Mouse (Mus musculus): Measurements from ENCODE around the gene Akap8l. TPM values are rescaled to one million over a fixed set of nuclear protein-coding genes. Genes with fewer than 3 reads are reported as not detected.
A peak's percentile ranks its signal among the peaks of the same experiment; 100 is the strongest.

Gene Akap8l
- polyA plus RNA-seq, 1 experiment from 2014 or later = 93.0 TPM

DNA sequence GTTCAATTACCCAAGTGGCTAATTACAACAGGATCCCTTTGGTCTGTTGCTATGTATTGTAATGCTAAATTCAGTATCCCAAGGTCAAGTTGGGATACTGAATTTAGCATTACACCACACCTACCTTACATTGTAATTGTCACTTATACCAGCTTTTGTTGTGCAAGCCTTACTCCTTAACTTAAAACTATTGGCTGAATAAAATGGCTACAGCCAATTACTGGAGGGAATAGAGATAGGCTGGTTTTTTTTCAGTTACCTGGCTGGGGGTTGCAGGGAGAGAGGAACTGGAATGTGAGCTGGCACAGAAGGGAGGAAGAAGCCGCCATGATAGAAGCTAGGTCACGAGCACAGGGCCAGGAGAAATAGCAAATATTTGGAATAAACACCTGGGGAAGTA lies 54.5 kb downstream of the Akap8l start:
- DNase-seq (ENCODE audit: low spot score) = no peak
- Histone ChIP-seq H3K4me1 (no peaks in the 10 kb centered on the region), H3K4me3 (no peak overlapping the region), H3K36me3 (replicated peaks) (no peaks in the 10 kb centered on the region), H3K27ac (replicated peaks) (no peak overlapping the region), H3K27me3 (replicated peaks; ENCODE audit: low read depth, poor library complexity, severe bottlenecking) (no peaks in the 10 kb centered on the region), H3K9me3 (no peaks in the 10 kb centered on the region)
- 91% methylated on average over 2 of the region's 2 CpGs for WGBS

DNA sequence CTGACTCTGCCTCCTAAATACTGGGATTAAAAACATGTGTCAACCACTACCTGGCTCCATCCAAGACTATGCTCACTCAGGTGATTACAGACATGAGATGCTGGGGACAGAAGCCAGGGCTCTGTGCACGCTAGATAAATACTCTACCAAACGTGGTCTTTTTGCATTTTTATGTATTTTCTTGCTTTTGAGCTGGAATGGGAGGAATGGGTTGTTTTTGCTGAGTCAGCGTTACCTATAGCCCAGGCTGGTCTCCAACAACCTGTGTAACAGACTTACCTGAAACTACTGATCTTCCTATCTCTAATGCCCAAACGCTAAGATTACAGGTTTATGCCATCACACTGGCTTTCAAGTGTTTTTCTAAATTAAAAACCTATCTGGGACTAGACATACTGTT lies 55.2 kb downstream of the Akap8l start:
- Histone ChIP-seq H3K27ac (replicated peaks) (no peak overlapping the region), H3K9me3 (no peaks in the 10 kb centered on the region), H3K36me3 (replicated peaks) (no peaks in the 10 kb centered on the region), H3K27me3 (replicated peaks; ENCODE audit: low read depth, poor library complexity, severe bottlenecking) (no peaks in the 10 kb centered on the region), H3K4me3 (no peak overlapping the region), H3K4me1 (no peaks in the 10 kb centered on the region)
- no peak for DNase-seq (ENCODE audit: low spot score)
- WGBS = 86% methylated on average over 4 of the region's 4 CpGs

DNA sequence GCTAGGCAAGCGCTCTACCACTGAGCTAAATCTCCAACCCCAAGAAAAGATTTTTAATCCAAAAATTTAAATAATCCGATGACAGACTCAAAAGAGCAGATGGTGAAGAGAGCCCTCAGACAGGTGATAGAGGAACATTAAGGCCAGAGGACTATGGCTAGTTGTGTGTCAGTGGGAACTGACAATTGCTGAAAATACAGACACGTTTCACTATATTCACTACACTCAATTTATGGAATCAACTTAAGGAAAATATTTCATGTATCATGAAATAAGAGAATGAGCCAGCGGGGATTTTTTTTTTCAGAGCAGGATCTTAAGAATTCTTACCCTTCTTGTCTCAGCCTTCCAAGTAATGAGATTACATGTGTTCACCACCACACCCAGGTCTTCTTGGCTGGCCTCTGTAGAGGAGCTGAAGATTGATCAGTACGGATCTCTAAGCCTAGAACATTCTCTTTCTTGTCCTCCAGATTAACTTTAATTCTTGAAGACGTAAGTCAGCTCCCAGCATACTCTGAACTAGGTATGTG lies 65.2 kb downstream of the Akap8l start:
- no peaks in the 10 kb centered on the region for H3K9me3 ChIP-seq
- H3K4me1 ChIP-seq = peaks cover 26% of the 10 kb centered on the region
- peak overlapping the region; percentile 99 for H3K27ac ChIP-seq (replicated peaks)
- 57% methylated on average over 6 of the region's 6 CpGs for WGBS
- DNase-seq (ENCODE audit: low spot score) = no peak
- no peaks in the 10 kb centered on the region; the same call in 1 of the 2 replicates for H3K36me3 ChIP-seq (replicated peaks)
- peak overlapping the region; percentile 67 for H3K4me3 ChIP-seq
- H3K27me3 ChIP-seq (replicated peaks; ENCODE audit: low read depth, poor library complexity, severe bottlenecking) = no peaks in the 10 kb centered on the region

DNA sequence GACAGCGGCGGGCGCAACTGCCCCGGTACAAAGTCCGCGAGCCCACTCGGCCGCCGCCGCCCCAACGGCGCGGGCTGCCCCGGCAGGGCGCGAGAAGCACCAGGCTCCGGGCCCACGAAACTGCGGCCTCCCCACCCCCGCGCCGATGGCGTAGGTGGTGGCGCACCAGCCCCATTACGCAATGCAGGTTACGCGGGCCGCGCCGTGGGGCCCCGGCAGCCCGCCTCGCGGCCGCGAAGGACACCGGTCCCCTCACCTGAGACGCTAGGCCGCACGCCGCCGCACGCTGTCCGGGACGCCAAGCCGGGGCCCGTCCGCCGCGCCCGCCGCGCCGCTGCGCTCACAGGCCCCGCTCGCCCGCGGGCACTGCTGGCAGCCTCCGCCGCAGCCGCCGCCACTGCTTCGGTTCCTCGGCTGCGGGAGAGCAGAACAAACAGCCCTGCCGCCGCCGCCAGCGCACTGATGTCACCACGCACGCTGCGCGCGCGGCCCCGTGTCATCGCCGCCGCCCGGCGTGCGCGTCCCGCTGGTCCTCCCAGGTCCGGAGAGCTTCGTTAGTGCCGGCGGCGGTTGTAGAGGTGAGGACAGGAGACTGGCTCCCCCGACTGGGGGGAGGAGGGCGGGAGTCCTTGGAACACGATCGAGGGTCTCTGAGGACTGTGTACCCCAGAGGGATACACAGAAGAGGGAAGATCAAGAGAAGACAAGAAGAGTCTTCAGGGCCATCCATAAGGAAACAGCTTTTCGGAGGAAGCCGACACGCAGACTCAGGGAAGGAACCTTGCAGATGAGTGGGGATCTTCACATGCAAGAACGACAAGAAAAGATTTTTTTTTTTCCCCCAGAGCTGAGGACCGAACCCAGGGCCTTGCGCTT lies 65.9 kb downstream of the Akap8l start, which contains the start of gene Brd4:
Gene Brd4 (minus strand): TSS at position 461 of the 876 bp plus-strand sequence.
- H3K27ac ChIP-seq (replicated peaks) = peak within 1 kb of the TSS; percentile 99
- DNase-seq (ENCODE audit: low spot score) = peak; percentile 96
- 1% methylated on average over 100 of the region's 100 CpGs for WGBS
- H3K36me3 ChIP-seq (replicated peaks) = peaks cover 4% of the 10 kb centered on the region; the same call in 1 of the 2 replicates
- H3K4me1 ChIP-seq = peaks cover 26% of the 10 kb centered on the region
- H3K9me3 ChIP-seq = no peaks in the 10 kb centered on the region
- no peaks in the 10 kb centered on the region for H3K27me3 ChIP-seq (replicated peaks; ENCODE audit: low read depth, poor library complexity, severe bottlenecking)
- H3K4me3 ChIP-seq = peak within 1 kb of the TSS; percentile 67

DNA sequence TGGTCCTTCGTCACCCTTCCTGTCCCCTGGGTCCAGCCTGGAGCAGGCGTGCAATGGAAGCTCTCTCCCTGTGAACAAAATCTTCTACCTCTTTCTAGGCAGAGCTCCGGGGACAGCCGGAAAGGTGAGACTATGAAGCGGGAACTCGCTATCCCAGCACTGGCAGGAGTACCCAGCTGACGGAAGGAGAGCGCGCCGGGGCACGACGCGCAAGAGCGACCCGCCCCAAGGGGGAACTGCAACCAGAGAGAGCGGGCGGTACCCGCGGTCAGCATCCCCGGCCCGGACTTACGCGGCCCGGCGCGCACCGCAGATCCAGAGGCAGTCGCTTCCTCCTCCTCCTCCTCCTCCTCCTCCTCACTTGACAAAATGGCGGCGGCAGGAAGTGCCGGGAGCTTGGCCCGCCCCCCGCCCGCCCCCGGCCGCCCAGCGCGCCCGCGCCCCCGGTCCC lies 66.6 kb downstream of the Akap8l start:
- Histone ChIP-seq H3K36me3 (replicated peaks) (peaks cover 4% of the 10 kb centered on the region), H3K27me3 (replicated peaks; ENCODE audit: low read depth, poor library complexity, severe bottlenecking) (no peaks in the 10 kb centered on the region), H3K9me3 (no peaks in the 10 kb centered on the region), H3K4me1 (peaks cover 26% of the 10 kb centered on the region), H3K4me3 (peak overlapping the region; percentile 67), H3K27ac (replicated peaks) (peak overlapping the region; percentile 99)
- WGBS = 0% methylated on average over 37 of the region's 41 CpGs
- peak; percentile 80 for DNase-seq (ENCODE audit: low spot score)

DNA sequence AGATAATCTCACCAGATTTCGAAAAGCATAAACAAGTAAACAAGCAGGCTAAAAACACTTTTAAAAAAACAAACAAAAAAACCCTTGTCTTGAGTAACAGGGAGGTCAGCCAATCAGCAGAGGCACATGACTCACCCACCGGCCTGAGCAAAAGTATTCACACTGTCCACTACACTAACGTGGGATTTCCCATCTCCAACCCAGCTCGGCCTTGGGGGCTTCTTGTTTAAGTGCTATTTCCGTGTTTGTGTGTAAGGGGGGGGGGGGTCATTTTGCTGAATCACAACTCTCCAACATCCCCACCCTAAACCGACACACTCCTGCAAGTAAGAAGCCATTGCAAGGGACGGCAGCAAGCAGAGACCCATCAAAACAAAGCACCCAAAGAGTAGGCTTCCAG lies 67.1 kb downstream of the Akap8l start:
- no peak for DNase-seq (ENCODE audit: low spot score)

DNA sequence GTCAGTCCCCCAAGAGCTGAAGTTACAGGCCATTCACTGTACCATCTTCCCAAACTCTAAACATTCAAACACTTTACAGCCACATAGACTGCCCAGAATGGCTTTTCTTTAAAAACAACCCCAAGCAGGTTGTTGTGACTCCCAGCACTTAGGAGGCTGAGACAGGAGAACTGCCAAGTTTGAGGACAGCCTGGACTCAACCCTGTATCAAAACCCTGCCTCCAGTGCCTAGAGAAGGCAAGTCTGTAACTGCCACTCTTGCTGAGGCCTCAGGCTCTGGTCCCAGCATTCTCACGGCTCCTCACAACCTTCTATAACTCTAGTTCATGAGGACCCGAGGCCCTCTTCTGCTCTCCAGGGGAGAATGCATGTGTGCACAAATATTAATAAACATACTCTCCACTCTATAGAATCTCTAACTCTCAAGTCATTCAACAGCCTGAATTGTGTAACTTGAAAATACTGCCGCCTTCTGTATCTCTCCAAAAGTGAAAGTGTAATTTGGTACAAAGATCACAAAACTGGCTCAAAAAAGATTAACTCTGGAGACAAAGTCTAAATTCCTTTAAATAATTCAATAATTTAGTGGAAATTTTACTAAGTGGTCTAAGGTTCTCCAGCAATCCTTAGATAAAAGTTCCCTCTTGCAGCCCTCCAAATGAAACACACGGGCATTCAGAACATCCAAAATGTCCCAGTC lies 68.6 kb downstream of the Akap8l start:
- H3K27me3 ChIP-seq (replicated peaks; ENCODE audit: low read depth, poor library complexity, severe bottlenecking) = no peaks in the 10 kb centered on the region
- DNase-seq (ENCODE audit: low spot score) = no peak
- no peak overlapping the region for H3K27ac ChIP-seq (replicated peaks)
- peaks cover 26% of the 10 kb centered on the region for H3K4me1 ChIP-seq
- no peak overlapping the region for H3K4me3 ChIP-seq
- WGBS = 86% methylated on average over 4 of the region's 4 CpGs
- H3K36me3 ChIP-seq (replicated peaks) = peaks cover 6% of the 10 kb centered on the region
- H3K9me3 ChIP-seq = no peaks in the 10 kb centered on the region

More for the DNA sequence above, 67.1 kb downstream of the Akap8l start:
- Histone ChIP-seq H3K9me3 (no peaks in the 10 kb centered on the region), H3K27me3 (replicated peaks; ENCODE audit: low read depth, poor library complexity, severe bottlenecking) (no peaks in the 10 kb centered on the region), H3K27ac (replicated peaks) (peak overlapping the region; percentile 99), H3K36me3 (replicated peaks) (peaks cover 4% of the 10 kb centered on the region), H3K4me1 (peaks cover 26% of the 10 kb centered on the region), H3K4me3 (peak overlapping the region; percentile 67)
- 10% methylated on average over 7 of the region's 7 CpGs for WGBS

DNA sequence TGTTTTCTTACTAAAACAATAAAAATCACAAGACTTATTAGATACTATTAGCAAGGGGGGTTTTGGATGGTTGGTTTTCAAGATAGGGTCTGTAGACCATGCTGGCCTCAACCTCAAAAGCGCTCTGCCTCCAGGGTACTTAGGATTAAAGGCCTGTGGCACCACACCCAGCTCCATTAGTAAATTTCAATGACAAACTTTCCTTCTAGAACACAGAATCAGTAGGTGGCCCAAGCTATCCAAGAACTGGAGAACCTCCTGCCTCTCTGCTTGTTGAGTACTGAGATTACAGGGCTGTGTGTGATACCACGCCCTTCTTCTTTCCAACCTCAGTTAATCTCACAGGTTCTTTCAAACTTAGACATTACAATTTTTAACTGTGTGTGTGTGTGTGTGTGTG lies 69.3 kb downstream of the Akap8l start:
- no peaks in the 10 kb centered on the region for H3K9me3 ChIP-seq
- H3K4me1 ChIP-seq = peaks cover 26% of the 10 kb centered on the region
- WGBS = 98% methylated on average over 2 of the region's 2 CpGs
- H3K4me3 ChIP-seq = no peak overlapping the region
- H3K36me3 ChIP-seq (replicated peaks) = peaks cover 9% of the 10 kb centered on the region
- H3K27me3 ChIP-seq (replicated peaks; ENCODE audit: low read depth, poor library complexity, severe bottlenecking) = no peaks in the 10 kb centered on the region
- no peak overlapping the region for H3K27ac ChIP-seq (replicated peaks)
- DNase-seq (ENCODE audit: low spot score) = no peak

DNA sequence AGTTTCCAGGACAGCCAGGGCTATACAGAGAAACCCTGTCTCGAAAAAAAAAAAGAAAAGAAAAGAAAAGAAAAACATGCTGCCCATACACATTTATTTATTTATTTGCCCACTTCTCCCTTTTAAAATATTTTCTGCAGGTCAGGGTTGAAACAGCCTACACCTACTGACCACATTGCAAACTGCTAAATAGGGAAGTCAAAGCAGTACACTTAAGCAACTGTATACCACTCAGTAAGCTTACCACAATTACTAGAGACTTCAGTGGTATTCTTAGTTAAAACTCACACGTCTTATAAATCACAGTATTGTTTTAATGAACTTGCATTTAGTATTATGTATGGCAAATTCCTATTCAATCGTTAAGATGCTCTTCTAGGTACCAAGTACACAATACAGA lies 69.8 kb downstream of the Akap8l start:
- H3K27me3 ChIP-seq (replicated peaks; ENCODE audit: low read depth, poor library complexity, severe bottlenecking) = no peaks in the 10 kb centered on the region
- WGBS = 92% methylated on average over 3 of the region's 3 CpGs
- H3K27ac ChIP-seq (replicated peaks) = no peak overlapping the region
- DNase-seq (ENCODE audit: low spot score) = no peak
- H3K4me3 ChIP-seq = no peak overlapping the region
- peaks cover 26% of the 10 kb centered on the region for H3K4me1 ChIP-seq
- peaks cover 9% of the 10 kb centered on the region for H3K36me3 ChIP-seq (replicated peaks)
- no peaks in the 10 kb centered on the region for H3K9me3 ChIP-seq

DNA sequence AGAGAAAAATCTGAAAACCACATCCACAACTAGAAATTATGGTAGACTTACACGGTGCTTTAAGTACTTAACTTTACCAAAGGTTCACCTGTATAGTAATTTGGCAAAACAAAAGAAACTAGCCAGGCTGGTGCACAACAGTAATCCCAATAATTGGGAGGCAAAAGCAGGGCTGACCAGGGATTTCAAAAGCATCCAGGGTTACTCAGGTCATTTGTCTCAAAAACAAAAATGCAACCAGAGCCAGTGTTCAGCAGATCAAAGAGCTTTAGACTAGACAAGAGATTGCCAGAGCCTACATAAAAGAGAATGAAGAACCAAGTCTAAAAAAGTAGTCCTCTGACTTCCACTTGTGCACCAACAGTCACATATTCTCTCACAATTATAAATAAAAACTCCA lies 73.2 kb downstream of the Akap8l start:
- no peak for DNase-seq (ENCODE audit: low spot score)
- peaks cover 15% of the 10 kb centered on the region for H3K36me3 ChIP-seq (replicated peaks)
- H3K27me3 ChIP-seq (replicated peaks; ENCODE audit: low read depth, poor library complexity, severe bottlenecking) = no peaks in the 10 kb centered on the region
- H3K27ac ChIP-seq (replicated peaks) = no peak overlapping the region
- no peaks in the 10 kb centered on the region for H3K9me3 ChIP-seq
- WGBS = 91% methylated on average over 1 of the region's 1 CpGs
- no peak overlapping the region for H3K4me3 ChIP-seq
- peaks cover 9% of the 10 kb centered on the region for H3K4me1 ChIP-seq

DNA sequence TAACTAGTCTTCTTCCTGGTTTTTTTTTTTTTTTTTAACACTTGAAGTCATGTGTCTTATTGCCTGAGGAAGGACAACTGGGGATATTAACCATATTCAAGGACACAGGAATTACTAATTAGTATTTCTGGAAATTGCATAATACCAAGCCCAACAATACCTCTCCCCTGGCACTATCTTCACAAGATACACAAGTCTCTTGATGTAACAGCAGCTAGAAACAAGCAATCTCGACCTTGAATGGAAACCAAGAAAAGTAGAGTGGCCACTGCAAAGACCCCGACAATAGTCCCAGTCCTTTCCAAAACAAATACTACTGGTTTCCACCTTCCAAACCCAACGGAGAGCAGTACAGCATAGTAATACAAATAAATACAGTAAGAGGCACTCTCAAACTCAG lies 74.8 kb downstream of the Akap8l start:
- H3K4me1 ChIP-seq = no peaks in the 10 kb centered on the region
- no peak overlapping the region for H3K27ac ChIP-seq (replicated peaks)
- no peak overlapping the region for H3K4me3 ChIP-seq
- no peak for DNase-seq (ENCODE audit: low spot score)
- no peaks in the 10 kb centered on the region for H3K27me3 ChIP-seq (replicated peaks; ENCODE audit: low read depth, poor library complexity, severe bottlenecking)
- peaks cover 21% of the 10 kb centered on the region for H3K36me3 ChIP-seq (replicated peaks)
- H3K9me3 ChIP-seq = no peaks in the 10 kb centered on the region
- WGBS = 88% methylated on average over 3 of the region's 3 CpGs
